Mouse (Mus musculus) layer of hippocampus, adult 11-12 months (tissue): ENCODE results near the gene Lrrn2.

Source experiments
- DNase-seq: peaks from one replicate; pipeline ENCODE4 v3.0.0; 2022; ENCODE audit warnings: low spot score

Lrrn2 gene

DNA sequence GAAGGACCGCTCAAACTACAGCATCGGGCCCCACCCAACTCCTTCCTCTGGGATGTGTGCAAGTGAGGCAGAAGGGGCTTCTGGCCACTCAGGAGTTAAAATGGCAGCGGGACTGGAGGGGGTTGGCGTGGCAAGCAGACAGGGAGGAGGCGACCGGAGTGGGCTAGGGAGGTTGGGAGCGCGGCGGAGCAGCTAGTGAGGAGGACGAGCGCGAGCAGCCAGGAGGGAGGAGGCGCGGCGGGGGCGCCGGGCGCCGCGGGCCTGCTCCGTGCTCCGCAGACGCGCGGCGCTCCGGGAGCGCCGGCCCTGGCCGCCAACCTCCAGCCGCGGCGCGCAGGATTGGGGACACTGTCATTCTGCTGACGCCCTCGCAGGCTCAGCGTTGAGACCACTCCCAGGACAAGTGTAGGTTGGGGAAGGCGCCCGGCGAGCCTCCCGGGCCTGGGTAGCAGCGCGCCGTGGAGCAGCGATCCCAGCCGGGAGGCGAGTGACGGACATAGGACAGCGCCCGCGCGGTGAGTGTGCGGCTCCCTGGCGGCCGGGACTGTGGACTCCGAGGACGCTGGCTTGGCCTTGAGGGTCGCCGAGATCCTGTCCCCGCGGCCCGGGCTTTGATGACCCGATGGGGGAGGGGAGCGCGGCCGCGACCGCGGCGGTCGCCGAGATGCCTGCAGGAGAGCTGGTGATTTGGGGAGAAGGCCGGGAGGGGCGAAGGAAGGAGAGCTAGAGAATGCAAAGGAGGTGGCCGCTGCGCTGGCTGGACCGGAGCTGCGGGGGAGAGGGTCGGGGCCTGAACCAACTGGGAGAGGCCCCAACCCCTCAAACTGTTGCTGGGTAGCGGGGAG, at the start of gene Lrrn2:
TSS of gene Lrrn2 (plus strand) at position 113 of the 845 bp plus-strand sequence.
- peak; percentile 66 for DNase-seq

DNA sequence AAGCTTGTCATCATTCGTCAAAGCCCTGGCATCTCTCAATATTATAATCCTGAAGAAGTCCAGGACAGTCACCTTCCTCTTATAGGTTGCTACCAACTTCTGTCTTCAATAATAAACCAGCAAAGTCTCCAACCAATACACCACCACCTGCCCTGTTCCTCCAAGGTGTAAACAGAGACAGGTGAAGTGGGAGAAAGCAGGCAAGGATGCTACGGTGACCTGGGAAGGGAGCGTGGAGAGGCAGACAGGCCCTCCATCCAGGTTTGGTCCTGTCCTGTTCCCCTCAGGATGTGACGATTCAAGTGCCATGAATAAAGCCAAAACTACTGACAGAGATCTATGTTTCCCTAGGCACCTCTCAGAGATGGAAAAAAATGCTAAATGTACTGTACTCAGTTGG, 48.1 kb upstream of the Lrrn2 start:
- no peak for DNase-seq

DNA sequence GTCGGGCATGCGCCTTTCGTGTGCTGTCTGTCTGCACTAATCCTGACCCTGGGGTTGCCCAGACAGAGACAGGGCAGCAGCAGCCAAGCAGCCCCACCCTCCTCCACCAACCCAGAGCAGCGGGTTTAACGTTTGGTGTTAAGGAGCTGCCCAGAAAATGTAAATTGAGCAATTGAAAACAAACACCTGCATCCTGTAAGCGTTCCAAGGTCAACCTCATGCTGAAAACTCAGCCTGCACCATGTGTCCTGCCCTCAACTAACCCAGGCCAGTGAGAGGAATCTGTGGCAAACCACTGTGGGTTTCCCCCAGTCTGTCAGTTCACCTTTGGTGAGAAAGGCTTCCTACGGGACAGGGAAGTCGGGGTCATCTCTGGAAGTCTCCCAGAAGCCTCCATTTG, 46.0 kb upstream of the Lrrn2 start:
- no peak for DNase-seq

DNA sequence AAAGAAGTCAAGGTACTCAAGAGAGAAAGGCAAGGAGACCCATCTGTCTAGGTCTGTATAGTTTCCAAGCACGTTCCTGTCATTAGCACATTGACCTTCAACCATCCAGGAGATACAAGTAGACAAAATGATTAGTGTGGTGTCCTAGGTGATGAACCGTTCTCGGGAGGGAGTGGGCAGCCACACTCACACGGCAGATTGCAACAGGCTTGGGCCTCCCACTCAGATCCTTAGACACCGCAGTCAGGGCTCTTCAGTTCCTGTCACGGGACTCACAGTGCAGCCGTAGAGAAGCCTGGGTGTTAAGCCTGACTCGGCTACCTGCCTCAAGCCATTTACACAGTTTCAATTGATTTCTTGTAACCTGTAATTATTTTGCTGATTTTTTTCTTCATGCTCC, 43.2 kb upstream of the Lrrn2 start:
- peak; percentile 41 for DNase-seq

DNA sequence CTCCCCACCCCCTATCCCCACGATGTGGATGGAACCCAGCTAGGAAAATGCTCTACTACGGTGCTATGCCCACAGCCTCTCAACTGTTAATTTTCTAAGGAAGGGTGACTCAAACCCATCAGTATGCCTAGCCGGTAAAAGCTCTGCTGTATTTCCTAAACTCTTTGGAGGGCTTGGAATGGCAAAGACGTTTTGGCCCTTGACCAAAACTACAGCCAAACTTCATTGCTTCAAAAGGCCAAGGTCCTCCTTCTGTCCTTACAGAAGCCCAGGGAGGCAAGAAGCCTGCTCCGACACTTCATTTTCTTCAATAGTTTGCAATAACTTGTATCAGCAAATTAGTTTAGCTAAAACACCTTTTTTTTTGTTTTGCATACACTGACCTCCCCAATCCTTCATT, 42.4 kb upstream of the Lrrn2 start:
- DNase-seq: no peak

DNA sequence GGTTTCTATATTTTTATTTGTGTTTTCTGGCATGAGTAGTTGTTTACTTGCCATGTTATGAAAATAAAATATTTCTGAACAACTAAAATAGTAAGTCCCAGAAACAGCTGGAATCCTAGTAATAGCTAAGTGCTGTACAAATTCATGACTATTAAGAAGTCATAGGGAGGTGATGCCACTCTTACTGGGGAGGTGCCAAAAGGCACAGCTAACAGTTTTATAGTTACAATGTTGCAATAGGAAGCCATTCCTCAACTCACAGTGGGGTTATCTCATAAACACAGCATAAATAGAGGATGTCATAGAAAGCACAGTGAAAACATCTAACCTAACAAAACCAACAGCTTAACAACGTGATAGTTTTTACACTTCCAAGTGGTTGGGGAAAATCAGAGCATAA, 41.7 kb upstream of the Lrrn2 start:
- no peak for DNase-seq

- no peak for DNase-seq
Measured at GRCm38 (mm10) chr1:132843612-132844011, 36.5 kb upstream of the Lrrn2 start.

GRCm38 (mm10) chr1:132844088-132844804, 35.8 kb upstream of the Lrrn2 start:
- no peak for DNase-seq

GRCm38 (mm10) chr1:132845766-132846165, 34.3 kb upstream of the Lrrn2 start:
- DNase-seq: no peak

DNA sequence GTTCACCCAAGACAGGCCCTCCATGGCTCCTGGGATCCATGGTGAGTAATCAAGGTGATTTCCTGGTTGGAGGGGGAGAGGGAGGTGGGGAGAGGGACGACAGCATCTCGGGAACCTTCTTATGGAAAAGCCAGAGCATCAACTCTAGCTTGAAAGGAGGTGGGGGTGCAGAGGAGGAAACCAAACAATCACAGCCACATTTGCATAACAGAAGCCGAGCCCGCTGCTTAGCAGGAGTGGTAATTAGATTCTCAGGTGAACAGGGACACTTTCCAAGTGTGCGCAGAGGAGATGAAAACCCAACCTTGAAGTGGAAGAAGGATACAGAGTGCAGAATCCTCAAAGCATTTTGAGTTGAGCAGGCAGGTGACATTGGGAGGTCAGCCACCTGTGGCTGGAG, 29.3 kb upstream of the Lrrn2 start:
- no peak for DNase-seq

DNA sequence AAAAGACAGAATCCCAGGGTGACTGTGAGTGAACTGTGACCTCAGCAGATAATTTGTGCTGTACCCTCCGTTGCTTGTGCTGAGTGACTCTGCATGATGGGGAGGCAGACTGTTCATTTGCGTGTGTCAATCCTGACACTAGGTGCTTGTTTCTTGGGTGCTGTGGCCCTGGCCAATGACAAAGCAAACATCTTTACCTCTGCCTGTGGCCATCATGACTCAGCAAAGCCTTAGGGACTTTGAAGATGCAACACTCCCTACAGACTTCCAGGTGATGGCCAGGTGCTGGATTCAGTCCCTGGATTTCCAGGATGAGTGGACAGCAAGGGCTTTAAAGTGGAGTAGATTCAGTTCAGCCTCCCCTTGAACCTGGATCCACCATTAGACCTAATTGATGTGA, 28.8 kb upstream of the Lrrn2 start:
- DNase-seq: no peak

DNA sequence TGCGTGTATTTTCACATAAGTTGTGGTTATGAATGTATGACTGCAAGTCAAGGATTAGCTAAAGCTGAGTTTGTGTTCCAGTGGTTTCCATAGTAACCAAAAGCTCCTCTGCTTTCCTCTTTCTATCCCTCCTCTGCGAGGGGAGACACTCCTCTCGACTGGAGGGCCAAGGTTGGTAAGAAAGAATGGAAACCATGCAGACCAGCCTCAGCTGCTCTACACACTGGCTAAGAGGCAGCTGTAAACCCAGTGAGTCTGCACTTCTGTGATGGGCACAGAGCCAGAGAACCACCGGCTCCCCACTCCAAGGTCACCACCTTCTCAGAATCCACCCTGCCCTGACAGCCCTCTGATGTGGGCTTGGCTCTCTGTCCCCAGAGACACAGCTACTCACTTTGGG, 28.3 kb upstream of the Lrrn2 start:
- no peak for DNase-seq

- DNase-seq: no peak
Measured at GRCm38 (mm10) chr1:132853312-132853711, 26.8 kb upstream of the Lrrn2 start.

DNA sequence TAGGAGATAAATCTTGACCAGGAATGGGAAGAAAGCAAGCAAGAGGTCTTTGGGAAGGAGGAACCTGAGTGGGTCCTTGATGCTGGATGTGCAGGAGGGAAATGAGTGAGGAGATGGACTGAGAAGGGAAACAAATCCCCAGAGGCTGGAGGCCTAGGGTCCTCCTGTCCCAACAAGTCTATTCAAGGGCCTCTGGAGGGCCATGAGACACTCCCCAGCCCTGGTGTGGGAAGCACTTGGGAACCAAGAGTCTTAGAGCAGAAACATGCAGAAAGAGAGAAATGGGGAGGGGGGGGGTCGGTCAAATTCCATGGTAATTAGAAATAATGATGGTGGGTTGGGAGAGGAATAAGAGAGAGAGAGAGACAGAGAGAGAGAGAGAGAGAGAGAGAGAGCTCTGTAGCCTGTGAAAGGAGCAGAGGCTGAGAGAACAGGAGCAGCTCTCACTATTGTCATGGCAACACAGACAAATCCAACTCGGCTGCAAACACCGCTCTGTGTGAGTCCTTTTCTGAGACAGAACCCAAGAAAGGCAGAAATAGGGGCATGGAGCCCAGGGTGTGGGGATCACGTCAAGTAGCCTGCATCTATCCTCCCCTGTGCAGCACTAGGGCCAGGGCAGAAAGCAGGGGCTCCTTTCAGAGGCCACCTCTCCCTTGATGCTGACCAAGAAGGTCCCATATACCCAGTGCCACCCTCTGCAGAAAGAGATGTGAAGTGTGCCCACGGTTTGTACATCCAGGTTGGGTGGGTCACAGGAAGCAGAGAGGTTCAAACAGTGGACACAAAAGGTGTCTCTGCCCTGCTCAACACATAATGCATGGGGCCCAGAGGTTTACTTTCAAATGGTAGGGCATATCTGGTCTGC, 21.3 kb upstream of the Lrrn2 start:
- DNase-seq: peak; percentile 40

DNA sequence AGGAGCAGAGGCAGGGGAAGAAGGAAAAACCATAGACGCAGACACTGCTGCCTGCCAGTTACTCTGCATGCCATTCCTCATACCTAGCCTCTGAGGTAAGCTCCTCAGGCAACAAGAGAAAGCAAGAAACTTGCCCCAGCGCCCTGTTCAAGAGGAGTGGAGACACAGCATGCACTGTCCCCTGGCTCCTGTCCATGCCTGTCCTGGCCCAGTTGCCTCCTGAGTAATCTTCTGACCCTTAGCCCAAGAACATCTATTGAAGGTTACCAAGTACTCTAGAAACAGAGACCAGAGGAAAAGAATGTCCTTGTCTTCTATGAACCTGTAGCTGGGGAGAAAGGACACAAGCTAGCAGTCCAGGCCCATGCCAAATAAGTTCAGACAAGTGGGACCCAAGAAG, 15.9 kb upstream of the Lrrn2 start:
- DNase-seq: no peak

- DNase-seq: no peak
Measured at GRCm38 (mm10) chr1:132865585-132865984, 14.5 kb upstream of the Lrrn2 start.

DNA sequence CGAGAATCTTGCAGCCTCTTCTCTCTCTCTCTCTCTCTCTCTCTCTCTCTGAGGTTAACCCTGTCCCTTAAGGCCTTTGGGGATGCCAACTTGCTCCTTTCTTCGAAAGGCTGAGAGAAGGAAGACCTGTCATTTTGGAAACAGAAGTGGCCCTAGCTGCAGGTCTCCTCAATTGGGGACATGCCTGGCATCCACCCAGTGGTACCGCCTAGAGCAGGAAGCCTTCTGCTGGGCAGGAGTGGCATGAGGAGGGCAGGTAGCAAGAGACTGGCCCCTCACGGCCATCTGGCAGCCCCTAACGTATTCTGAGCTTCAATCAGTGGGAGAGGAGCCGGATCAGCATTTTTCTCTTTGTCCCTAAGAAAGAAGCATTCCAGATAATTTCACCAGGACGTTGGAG, 9.7 kb upstream of the Lrrn2 start:
- no peak for DNase-seq

GRCm38 (mm10) chr1:132878951-132879610, 992 bp upstream of the Lrrn2 start:
- DNase-seq: no peak

- no peak for DNase-seq
Measured at GRCm38 (mm10) chr1:132879801-132880160, 292 bp upstream of the Lrrn2 start.

DNA sequence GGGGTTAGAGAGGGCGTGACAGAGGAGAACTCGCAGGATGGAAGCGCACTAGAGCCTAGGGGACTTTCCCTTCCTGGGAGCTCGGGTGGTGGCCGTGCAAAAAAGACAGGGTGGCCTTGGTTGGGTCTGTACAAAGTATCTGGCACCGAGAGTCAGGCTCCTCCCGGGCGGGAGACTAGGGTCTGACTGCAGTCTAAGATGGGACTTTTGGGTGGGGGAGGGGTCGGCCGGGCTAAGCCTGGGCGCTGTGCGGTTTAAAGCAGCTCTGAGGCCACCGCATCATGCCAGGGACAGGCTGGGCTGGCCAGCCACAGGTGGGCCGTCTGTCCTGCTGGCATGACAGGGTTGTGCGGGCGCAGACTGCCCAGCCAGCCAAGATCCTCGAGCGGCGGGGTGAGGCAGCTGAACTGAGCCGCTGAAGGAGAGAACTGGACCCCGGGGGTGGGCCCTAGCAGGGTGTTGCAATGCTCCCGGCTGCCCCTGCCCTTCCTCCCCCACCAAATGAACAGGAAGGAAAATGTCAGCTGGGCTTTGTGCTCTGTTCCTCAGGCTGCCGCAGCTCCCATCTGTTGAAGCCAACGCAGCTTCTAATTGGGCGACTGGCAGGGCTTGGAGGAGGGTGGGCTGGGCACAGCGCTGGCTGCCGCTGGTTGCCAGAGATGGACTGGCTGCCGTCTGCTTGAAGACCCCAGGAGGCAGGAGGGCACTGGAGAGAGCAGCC, 1.1 kb downstream of the Lrrn2 start:
- peak; percentile 75 for DNase-seq

DNA sequence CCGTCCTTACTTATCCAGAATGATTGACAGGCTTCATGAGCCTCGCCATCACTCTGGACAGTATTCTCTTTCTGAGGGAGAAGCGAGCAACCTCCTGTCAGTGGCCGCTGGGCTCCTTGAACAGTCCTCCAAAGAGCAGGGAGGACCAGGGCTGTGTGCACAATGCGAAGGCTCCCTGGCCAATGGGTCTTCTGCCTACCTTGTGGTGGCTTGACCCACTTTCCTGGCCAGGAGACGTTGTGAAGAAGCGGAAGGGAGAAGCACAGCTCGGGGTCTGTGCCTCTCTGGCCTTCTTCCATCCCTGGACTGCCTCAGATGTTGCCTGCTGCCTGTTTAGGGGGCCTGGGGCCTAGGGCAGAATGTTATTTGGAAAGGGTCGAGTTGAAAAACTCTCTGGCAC, 1.8 kb downstream of the Lrrn2 start:
- DNase-seq: no peak
